Mouse (Mus musculus): ENCODE measurements around the gene Spns2. TPM values are rescaled to one million over a fixed set of nuclear protein-coding genes. Genes with fewer than 3 reads are reported as not detected.

Spns2 gene
- polyA plus RNA-seq, 1 experiment = not detected

- Histone ChIP-seq H3K4me1 (ENCODE audit: control insufficient read depth, insufficient read depth, low read length) (no peaks in the 10 kb centered on the region), H3K27ac (ENCODE audit: insufficient read depth, low read depth, low read length) (no peak overlapping the region), H3K4me3 (ENCODE audit: insufficient read depth, low read length) (no peak overlapping the region)
- no peak for TF ChIP-seq POLR2A (IDR thresholded peaks at IDR 0.05; ENCODE audit: borderline replicate concordance, low read depth, low read length)
- TF ChIP-seq CTCF (IDR thresholded peaks at IDR 0.05; ENCODE audit: low read depth, low read length) = no peak
Observed at GRCm38 (mm10) chr11:72407574-72407973, 82.1 kb downstream of the Spns2 start.

GRCm38 (mm10) chr11:72407081-72407480 lies 82.6 kb downstream of the Spns2 start:
- Histone ChIP-seq H3K4me3 (ENCODE audit: insufficient read depth, low read length) (no peak overlapping the region), H3K27ac (ENCODE audit: insufficient read depth, low read depth, low read length) (no peak overlapping the region), H3K4me1 (ENCODE audit: control insufficient read depth, insufficient read depth, low read length) (no peaks in the 10 kb centered on the region)
- TF ChIP-seq CTCF (IDR thresholded peaks at IDR 0.05; ENCODE audit: low read depth, low read length) (no peak), POLR2A (IDR thresholded peaks at IDR 0.05; ENCODE audit: borderline replicate concordance, low read depth, low read length) (no peak)

DNA sequence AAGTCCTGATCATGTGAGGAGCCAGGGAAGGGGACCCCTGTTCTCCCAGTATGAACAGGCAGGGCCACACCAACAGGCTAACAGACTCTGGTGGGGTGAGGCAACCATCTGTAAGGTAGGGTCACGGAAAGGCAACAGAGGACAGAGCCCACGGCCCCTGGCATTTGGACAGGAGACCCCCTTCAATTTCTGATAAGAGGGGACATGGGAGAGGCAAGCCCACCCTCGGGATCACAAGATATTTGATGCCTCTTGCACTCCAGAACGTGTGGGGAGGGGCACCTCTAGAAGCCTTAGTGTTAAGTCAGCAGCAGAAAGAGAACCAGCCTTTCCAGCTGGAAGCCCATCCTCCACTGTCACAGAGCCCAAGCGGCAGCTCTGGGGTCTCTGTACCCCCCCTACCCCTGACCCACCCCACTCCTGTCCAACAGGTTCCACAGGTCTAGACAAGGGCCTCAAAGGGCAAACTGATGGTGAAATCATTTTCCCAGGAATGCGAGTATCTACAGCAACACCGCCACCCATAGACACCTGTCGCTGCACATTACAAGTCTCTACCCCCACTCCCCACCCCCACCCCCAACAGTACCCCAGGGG lies 83.5 kb downstream of the Spns2 start:
- Histone ChIP-seq H3K4me1 (ENCODE audit: control insufficient read depth, insufficient read depth, low read length) (no peaks in the 10 kb centered on the region), H3K27ac (ENCODE audit: insufficient read depth, low read depth, low read length) (no peak overlapping the region), H3K4me3 (ENCODE audit: insufficient read depth, low read length) (no peak overlapping the region)
- TF ChIP-seq POLR2A (IDR thresholded peaks at IDR 0.05; ENCODE audit: borderline replicate concordance, low read depth, low read length) = no peak
- TF ChIP-seq CTCF (IDR thresholded peaks at IDR 0.05; ENCODE audit: low read depth, low read length) = no peak

- no peak overlapping the region for H3K27ac ChIP-seq (ENCODE audit: insufficient read depth, low read depth, low read length)
- no peak overlapping the region for H3K4me3 ChIP-seq (ENCODE audit: insufficient read depth, low read length)
- H3K4me1 ChIP-seq (ENCODE audit: control insufficient read depth, insufficient read depth, low read length) = no peaks in the 10 kb centered on the region
- TF ChIP-seq POLR2A (IDR thresholded peaks at IDR 0.05; ENCODE audit: borderline replicate concordance, low read depth, low read length) (no peak), CTCF (IDR thresholded peaks at IDR 0.05; ENCODE audit: low read depth, low read length) (no peak)
Observed at GRCm38 (mm10) chr11:72405532-72405931, 84.2 kb downstream of the Spns2 start.

DNA sequence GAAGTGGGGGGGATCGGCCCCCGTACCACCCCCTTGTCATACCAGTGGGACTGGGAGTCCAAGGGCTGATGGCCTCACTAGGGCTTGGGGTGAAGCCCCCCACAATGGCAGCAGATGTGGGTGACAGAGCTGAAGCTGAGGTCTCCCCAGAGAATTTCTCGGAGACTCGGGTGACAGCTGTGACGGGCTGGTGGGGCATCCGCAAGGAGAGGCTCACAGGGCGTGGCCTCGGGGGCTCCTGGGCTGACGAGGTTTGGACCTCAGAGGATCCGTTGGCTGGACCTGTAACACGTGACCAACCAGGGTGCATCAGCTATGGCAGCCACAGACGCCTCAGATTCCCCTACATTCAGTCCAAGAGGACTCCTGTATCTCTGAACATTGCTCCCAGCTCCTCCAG lies 86.7 kb downstream of the Spns2 start:
- Histone ChIP-seq H3K27ac (ENCODE audit: insufficient read depth, low read depth, low read length) (no peak overlapping the region), H3K4me3 (ENCODE audit: insufficient read depth, low read length) (no peak overlapping the region), H3K4me1 (ENCODE audit: control insufficient read depth, insufficient read depth, low read length) (no peaks in the 10 kb centered on the region)
- no peak for TF ChIP-seq CTCF (IDR thresholded peaks at IDR 0.05; ENCODE audit: low read depth, low read length)
- TF ChIP-seq POLR2A (IDR thresholded peaks at IDR 0.05; ENCODE audit: borderline replicate concordance, low read depth, low read length) = no peak

DNA sequence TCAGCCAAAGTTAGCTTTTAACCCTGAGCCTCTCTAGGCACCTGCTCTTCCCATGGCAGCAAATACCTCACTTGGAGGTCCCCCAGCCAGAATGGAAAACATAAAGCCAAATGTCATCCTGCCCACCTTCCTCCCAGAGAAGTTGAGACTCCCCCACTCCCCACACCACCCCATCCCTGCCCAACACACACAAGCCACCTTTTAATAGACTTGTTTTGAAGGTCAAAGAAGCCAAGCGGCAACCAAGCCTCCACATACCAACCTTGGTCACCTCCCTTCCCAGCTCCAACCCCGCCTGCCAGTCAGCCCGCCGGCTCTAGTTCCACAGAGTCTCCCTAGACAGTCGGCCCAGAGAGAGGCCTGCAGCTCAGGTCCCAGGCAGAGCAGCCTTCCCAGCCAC lies 87.7 kb downstream of the Spns2 start:
- TF ChIP-seq CTCF (IDR thresholded peaks at IDR 0.05; ENCODE audit: low read depth, low read length) (no peak), POLR2A (IDR thresholded peaks at IDR 0.05; ENCODE audit: borderline replicate concordance, low read depth, low read length) (no peak)
- Histone ChIP-seq H3K4me3 (ENCODE audit: insufficient read depth, low read length) (no peak overlapping the region), H3K27ac (ENCODE audit: insufficient read depth, low read depth, low read length) (no peak overlapping the region), H3K4me1 (ENCODE audit: control insufficient read depth, insufficient read depth, low read length) (no peaks in the 10 kb centered on the region)

Other genes starting within 250 kb of the Spns2 start
- not detected in 2 replicates for gene Slc13a5, start 222.7 kb downstream of the Spns2 start, polyA plus RNA-seq (2012; ENCODE audit: insufficient read depth, insufficient read length, missing spikeins)
- gene Xaf1, start 188.3 kb downstream of the Spns2 start, polyA plus RNA-seq (2012; ENCODE audit: insufficient read depth, insufficient read length, missing spikeins) = 135 and 148 TPM in 2 replicates
- gene Fbxo39, start 175.5 kb downstream of the Spns2 start, polyA plus RNA-seq (2012; ENCODE audit: insufficient read depth, insufficient read length, missing spikeins) = 0.47 TPM in 1 of 2 replicates, not detected in the other
- not detected in 2 replicates for gene Tekt1, start 127.5 kb downstream of the Spns2 start, polyA plus RNA-seq (2012; ENCODE audit: insufficient read depth, insufficient read length, missing spikeins)
- gene Smtnl2, start 78.2 kb downstream of the Spns2 start, polyA plus RNA-seq (2012; ENCODE audit: insufficient read depth, insufficient read length, missing spikeins) = not detected in 2 replicates
- not detected in 2 replicates for gene Ggt6, start 54.4 kb downstream of the Spns2 start, polyA plus RNA-seq (2012; ENCODE audit: insufficient read depth, insufficient read length, missing spikeins)
- gene Mybbp1a, start 48.5 kb downstream of the Spns2 start, polyA plus RNA-seq (2012; ENCODE audit: insufficient read depth, insufficient read length, missing spikeins) = 30.6 and 35.7 TPM in 2 replicates
- 0.40 and 0.68 TPM in 2 replicates for gene Spns3, start 60.6 kb upstream of the Spns2 start, polyA plus RNA-seq (2012; ENCODE audit: insufficient read depth, insufficient read length, missing spikeins)
- gene Ube2g1, start 117.4 kb upstream of the Spns2 start, polyA plus RNA-seq (2012; ENCODE audit: insufficient read depth, insufficient read length, missing spikeins) = 20.2 and 24.1 TPM in 2 replicates
- gene Ankfy1, start 200.1 kb upstream of the Spns2 start, polyA plus RNA-seq (2012; ENCODE audit: insufficient read depth, insufficient read length, missing spikeins) = 71.9 and 78.6 TPM in 2 replicates